Mouse (Mus musculus) splenic B cell, adult 2 months (primary cell): ENCODE measurements around the gene Ednra.

Experiments used
- DNase-seq: peaks from one replicate; pipeline ENCODE4 v3.0.0-alpha.2; 2011; ENCODE audit warnings: low read depth, low spot score
- H3K27me3 ChIP-seq: 2 replicates; pipeline ENCODE4 v1.6.1; 2012; ENCODE audit warnings: mild to moderate bottlenecking, low read length, moderate library complexity, mixed read lengths; ENCODE audit not compliant: control insufficient read depth, poor library complexity, insufficient read depth, severe bottlenecking
- H3K36me3 ChIP-seq: 2 replicates; pipeline ENCODE4 v1.6.1; 2012; ENCODE audit warnings: mild to moderate bottlenecking, low read length, moderate library complexity, mixed read lengths; ENCODE audit not compliant: control insufficient read depth, poor library complexity, insufficient read depth, severe bottlenecking

The Ednra gene

DNA sequence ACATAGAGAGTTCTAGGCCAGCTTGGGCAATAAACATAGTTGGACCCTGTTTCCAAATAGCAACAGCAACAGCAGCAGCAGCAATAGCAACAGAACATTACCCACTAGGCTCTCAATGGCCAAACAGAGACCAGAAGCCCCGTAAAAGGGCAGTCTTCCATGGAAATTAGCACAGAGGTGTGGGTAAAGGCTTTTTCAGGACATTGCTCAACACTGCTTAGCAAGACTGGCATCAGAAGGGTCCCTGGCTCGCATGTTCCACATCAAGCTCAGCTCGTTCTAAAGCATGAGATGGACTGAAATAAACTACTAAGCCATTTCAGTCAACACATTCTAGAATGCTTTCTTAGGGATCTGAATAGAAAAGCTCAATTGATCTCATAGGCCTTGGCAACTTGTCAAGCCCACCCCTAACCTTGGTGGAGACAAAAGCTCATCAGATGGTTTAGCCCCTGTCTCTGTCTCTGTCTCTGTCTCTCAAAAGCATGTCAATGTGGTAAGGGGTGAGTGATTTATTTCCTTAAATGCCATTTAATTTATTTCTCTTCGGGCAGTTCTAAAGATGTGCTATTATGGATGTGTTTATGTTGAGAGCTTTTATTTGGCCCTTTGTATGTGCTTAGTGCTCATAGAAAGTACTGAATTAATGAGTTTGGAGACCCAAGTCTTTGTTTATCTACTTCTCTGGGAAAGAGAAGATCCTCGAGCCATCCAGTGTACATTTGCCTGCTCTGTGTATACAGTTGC, 84.0 kb downstream of the Ednra start:
- no peaks in the 10 kb centered on the region for H3K36me3 ChIP-seq
- no peak for DNase-seq
- H3K27me3 ChIP-seq, result no peaks in the 10 kb centered on the region

DNA sequence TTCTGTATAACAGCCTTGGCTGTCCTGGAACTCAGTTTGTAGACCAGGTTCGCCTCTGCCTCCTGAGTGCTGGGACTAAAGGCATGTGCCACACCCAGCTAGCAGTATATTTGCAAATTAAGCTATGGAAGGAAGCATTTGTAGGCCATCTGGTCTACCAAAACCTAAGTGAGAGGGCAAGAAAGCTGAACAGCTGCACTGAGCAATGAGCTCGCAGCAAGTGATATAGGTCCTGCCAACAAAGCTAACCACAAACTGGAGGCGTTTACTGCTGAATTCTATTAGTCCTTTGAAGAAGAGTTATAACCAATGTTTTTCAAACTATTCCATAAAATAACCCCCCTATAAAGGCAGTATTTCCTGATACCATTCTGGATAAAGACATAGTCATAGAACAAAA, 86.7 kb downstream of the Ednra start:
- H3K27me3 ChIP-seq, result no peaks in the 10 kb centered on the region
- no peak for DNase-seq

DNA sequence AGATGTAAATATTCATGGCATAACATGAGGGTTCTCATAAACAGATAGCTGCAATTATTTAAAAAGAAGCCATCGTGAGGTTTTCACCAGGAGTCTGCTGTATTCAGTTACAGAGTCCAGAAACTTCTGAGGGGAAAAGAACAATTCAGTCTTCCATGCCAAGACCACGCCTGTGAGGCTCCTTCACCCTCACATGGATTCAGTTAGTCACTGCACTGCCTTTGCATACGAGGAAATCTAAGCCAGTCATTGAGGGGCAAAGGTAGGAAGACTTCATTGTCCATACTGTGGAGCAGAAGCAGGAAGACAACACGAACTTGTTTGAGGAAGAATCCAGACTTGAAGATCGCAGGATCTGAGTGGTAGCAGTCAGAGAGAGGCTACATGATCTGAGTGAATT, 90.2 kb downstream of the Ednra start:
- no peak for DNase-seq
- no peaks in the 10 kb centered on the region for H3K36me3 ChIP-seq
- H3K27me3 ChIP-seq, result no peaks in the 10 kb centered on the region

More for the DNA sequence above, 86.7 kb downstream of the Ednra start:
- no peaks in the 10 kb centered on the region for H3K36me3 ChIP-seq

DNA sequence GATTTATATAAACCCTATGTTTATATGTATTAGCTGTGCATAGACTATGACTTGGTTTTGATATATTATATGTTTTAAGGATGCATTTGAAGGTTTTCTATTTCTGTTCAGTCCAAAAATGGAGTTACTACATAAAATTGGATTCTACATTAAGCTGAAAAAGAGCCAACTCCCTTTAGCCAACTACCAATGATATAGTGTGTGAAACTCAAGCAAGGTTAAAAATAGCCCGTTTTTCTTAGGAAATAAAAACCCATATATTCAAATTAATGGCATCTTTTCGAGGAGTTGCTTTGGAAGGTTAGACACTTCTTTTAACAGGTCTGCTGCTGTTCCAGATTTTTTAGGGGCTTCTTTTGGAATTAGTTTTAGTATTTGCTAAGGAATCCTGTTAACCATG, 91.1 kb downstream of the Ednra start:
- Histone ChIP-seq H3K36me3 (no peaks in the 10 kb centered on the region), H3K27me3 (no peaks in the 10 kb centered on the region)
- no peak for DNase-seq

DNA sequence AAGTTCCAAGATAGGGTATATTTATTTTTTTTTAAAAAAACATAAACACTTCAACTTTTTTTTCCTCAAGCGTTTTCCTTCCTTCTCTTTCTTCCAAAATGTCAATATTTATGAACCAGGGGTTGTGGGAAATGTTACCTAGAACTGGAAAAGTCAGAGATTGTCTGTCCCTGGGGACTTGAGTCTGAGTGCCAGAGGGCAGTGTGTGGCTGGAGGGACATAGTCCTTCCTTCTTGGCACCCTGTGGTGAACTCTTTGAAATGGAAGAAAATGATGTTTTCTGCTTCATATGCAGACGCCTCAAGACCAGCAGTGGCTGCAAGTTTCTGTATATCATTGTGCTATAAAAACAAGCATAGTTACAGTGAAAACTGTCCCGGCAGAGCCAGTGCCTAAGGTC, 93.6 kb downstream of the Ednra start:
- no peaks in the 10 kb centered on the region for H3K27me3 ChIP-seq

DNA sequence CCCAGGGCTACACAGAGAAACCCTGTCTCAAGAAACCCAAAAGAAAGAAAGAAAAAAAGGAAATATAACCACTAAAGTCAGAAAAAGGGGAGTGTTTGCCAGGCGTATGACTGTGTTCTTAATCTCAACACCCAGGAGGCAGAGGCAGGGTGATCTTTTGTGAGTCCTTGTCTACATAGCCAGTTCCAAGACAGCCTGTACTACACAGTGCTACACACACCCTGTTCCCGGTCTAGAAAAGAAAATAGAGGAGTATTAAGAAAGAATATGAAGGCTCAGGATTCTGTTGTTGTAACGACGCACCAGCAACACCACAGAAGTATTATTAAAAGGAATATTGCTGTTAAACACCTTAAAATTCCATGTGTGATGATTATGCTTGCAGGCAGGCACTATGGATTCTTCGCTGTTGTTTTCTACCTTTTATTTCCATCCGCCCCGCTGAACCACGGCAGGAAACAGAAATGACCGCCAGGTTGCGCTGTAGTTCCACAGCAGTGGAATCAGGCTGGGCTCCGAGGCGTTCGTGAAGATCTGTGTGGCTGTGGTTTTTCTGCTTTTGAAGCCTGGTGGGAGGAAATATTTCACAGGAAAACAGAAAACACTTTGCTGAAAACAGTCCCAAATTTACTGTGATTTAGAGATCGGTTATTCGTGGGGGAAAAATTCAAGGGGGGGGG, 94.3 kb downstream of the Ednra start:
- no peaks in the 10 kb centered on the region for H3K27me3 ChIP-seq
- peak; percentile 77 for DNase-seq
- H3K36me3 ChIP-seq, result no peaks in the 10 kb centered on the region

More for the DNA sequence above, 93.6 kb downstream of the Ednra start:
- H3K36me3 ChIP-seq, result no peaks in the 10 kb centered on the region
- no peak for DNase-seq

DNA sequence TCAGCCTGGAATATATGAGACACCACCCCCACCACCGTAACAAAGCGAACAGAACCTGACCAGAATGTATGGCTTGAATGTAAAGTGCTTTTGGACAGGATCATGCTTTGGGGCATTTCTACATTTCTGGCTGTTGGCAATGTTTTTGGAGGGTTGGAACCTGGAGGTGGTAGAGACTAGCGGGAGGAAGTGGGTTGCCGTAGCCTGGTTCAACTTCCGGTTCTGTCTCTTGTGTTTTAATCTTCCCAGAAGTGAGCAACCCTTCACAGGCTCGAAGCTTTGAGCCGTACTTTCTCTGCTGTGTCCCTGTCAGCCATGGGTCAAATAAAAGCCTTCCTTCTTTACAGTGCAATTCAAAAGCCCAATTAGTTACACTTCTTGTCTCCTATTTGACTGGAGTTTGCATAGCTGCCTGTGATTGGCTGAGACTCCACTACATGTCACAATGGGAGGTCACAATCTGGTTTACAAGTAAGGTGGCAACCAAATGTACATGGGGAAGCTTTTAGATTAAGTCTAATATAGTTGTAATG, 100.5 kb downstream of the Ednra start:
- no peak for DNase-seq
- H3K27me3 ChIP-seq, result no peaks in the 10 kb centered on the region
- H3K36me3 ChIP-seq, result no peaks in the 10 kb centered on the region

DNA sequence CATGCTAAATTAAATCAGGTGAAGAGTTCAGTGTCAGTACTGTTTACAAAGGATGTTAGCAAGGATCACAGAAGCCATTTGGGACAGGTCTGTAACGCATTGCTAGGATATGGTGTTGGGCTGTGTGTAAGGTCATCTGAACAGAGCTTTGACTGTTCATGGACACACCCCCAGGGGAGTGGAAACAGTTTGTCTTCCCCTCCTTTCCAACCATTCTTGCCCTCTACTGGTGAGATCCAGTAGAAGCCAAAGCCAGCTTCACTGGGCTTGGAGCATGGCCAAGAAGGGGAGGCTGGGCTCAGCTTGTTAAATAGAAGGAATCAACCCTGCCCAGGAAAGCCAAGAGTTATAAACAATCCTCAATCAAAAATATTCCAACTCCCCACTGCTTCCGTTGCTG, 106.3 kb downstream of the Ednra start:
- Histone ChIP-seq H3K27me3 (no peaks in the 10 kb centered on the region), H3K36me3 (no peaks in the 10 kb centered on the region)
- DNase-seq, result peak; percentile 13
